Mouse (Mus musculus): ENCODE data around the gene Lrp8. TPM values are rescaled to one million over a fixed set of nuclear protein-coding genes. Genes with fewer than 3 reads are reported as not detected.

Lrp8 gene
- polyA plus RNA-seq, 1 experiment = 77.6 TPM

GRCm38 (mm10) chr4:107805491-107805890 is 3.4 kb downstream of the Lrp8 start:
- no peak for DNase-seq (ENCODE audit: extremely low spot score in 1 of 2, low spot score in 1 of 2)

DNA sequence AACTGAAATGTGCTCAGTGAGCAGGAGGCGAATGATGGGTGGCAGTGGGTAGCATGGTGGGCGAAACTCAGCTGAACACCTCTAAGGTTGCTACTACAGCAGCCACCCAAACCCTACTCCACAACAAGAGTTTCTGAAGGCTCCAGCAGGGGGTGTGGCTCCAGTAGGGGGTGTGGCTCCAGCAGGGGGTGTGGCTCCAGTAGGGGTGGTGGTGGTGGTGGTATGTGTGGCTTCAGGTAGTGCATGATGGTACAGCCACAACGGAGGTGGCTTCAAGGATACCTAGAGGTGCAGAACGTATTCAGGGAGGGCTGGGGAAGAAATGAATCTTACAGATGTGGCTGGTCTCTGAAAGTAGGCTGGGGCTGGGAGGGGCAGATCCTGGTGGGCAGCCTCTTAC is 5.7 kb downstream of the Lrp8 start:
- DNase-seq (ENCODE audit: extremely low spot score in 1 of 2, low spot score in 1 of 2) = no peak

DNA sequence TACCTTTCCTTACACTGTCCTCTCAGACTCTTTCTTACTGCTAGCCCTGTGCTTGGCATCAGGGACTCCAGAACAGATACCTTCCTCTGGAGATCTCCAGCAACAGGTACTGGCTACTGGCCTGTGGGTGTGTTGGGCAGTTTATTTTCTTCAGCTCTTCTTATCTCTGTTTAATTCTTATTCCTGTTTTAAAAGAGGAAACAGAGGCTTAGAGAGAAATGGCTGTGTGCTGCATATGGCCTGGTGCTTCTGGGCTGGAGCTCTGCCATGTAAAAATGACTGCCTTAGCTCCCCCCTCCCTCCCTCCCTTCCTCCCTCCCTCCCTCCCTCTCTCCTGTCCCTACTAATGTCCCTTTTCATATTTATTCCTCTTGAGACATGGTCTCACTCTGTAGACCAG is 6.6 kb downstream of the Lrp8 start:
- no peak for DNase-seq (ENCODE audit: extremely low spot score in 1 of 2, low spot score in 1 of 2)

- no peak for DNase-seq (ENCODE audit: extremely low spot score in 1 of 2, low spot score in 1 of 2)
Measured at GRCm38 (mm10) chr4:107811006-107811405, 8.9 kb downstream of the Lrp8 start.

- DNase-seq (ENCODE audit: extremely low spot score in 1 of 2, low spot score in 1 of 2) = no peak
Measured at GRCm38 (mm10) chr4:107811716-107812330, 9.8 kb downstream of the Lrp8 start.

DNA sequence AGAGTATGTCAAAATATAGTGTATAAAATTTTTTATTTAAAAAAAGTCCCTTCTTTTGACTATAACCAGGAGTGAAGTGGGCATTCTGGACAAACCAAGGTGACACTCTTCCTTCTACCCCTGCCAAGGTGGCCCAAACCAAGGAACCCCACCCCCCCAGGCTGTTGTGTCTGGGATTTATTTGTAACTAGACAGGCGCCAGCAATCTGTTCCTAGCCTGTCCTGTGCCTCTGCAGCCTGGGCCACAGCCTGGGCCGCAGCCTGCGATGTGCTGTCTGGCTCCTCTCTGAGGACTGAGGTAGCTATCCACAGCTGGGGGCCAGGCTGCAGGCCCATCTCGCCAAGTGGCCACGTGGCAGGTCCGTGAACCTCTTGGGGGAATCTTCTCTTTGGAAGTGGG is 10.3 kb downstream of the Lrp8 start:
- no peak for DNase-seq (ENCODE audit: extremely low spot score in 1 of 2, low spot score in 1 of 2)

DNA sequence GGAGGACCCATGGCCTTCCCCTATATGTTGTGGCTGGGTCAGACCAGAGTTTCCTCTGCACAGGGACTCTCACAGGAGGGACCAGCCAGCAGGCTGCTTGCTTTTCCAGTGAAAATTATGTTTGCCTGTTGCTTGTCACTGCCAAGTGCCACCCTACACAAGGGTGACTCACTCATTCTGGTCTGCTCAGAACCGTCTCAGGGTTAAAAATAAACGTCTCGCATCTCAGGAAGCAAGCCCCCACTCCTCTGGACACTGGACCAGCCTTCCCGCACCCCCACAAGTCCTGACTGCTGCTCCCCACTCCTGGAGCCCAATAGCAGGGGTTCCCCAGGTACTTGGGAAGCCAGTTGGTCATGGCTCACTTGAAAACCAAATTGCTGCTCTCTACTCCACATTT is 14.4 kb downstream of the Lrp8 start:
- DNase-seq (ENCODE audit: extremely low spot score in 1 of 2, low spot score in 1 of 2) = peak in 1 of 2 experiments; percentile 67

DNA sequence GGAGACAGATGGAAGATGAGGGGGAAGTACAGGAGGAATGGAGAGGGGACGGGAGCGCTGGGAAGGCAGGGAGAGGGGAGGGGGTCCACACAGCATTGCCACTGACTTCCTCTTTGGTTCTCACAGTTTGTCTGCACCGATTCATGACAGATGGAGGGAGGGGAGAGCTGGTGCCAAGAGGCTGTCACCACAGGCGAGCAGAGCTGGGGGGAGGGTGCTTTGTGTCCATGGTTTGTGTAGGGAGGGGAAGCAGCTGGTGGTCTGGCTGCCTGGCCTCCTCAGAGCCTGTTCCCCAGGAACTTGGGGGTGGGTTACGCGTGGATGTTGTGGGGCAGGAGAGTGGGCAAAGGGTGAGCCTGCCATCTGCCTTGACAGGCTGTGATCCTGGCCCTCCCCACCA is 15.4 kb downstream of the Lrp8 start:
- DNase-seq (ENCODE audit: extremely low spot score in 1 of 2, low spot score in 1 of 2) = peak in 1 of 2 experiments; percentile 47

DNA sequence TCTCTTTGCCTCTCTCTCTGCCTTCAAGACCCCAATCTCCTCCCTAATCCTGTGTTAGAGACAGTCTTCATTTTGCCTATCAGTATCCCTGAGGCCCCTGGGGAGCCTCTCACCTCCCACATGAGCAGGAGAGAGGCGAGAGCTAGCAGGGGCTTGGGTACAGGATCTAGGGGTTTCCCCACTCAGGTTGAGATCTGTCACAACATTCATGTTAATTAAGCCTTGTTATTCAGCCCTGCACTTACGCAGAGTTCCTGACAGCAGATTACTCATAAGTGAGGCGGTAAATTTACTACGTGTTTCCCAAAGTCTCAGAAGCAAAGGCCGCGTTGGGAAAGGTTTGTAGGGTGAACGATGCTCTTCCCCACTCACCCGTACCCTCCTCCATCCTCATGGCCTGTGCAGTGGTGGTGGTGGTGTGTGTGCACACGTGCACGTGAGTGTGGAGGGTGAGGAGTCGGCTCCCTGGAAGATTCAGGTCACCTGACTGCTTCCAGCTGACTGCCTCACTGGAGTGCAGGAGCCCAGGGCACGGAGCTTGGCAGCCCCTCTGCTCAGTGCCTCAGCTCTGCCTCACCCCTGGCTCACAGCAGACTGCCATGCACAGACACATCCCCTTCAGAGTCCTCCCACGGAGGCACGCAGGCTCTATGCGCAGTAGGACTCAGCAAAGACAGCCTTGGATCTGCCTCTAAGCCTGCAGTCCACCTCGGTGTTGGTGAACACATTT is 18.1 kb downstream of the Lrp8 start:
- peak in 1 of 2 experiments; percentile 69 for DNase-seq (ENCODE audit: extremely low spot score in 1 of 2, low spot score in 1 of 2)

GRCm38 (mm10) chr4:107820856-107821619 is 19.0 kb downstream of the Lrp8 start:
- DNase-seq (ENCODE audit: extremely low spot score in 1 of 2, low spot score in 1 of 2) = no peak

DNA sequence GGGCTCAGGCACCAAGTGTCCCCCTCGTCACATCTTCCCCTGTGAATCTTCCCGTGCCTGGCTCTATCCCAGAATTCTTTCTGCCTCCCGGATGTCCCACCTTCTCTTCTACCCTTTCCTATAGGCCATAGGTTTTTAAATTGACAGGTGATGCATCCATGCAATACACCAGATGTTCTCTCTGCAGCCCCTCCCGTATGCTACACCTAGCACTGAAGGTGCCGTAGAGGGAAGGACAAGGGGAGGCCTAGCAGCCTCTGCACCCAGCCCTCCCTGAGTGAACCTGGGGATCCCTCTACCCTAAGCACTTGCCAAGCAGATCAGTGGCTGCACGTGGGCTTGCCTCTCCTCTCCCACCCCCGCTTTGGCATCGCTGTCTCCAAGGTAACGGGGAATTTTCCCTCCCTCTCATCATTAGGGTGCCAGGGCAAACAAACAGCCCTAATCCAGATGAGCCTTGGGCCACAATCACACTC is 20.9 kb downstream of the Lrp8 start:
- DNase-seq (ENCODE audit: extremely low spot score in 1 of 2, low spot score in 1 of 2) = no peak

GRCm38 (mm10) chr4:107823511-107823910 is 21.4 kb downstream of the Lrp8 start:
- DNase-seq (ENCODE audit: extremely low spot score in 1 of 2, low spot score in 1 of 2) = no peak

DNA sequence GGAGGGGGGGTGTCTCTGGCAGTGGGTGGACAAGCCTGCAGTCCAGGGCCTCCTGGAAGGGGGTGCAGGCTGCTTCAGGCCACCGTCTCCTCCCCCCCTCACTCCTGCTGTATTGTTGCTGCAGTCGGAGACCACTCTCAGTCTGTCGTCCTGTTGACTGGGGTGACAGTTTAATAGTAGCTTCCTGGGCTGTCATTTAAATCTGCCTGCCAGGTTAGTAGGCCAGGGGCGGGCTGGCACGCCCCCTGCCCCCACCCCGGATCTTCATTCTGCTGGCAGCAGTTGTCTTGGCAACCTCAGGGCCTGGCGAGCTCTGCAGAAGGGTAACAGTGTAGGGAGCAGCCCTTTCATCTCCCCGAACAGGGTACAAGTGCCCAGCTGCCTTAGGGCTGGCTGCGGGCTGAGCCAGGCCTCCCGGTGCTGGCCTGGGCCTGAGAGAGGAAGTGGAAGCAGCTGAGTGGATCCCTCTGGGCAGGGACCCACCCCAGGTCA is 26.7 kb downstream of the Lrp8 start:
- DNase-seq (ENCODE audit: extremely low spot score in 1 of 2, low spot score in 1 of 2) = peak in 1 of 2 experiments; percentile 70

DNA sequence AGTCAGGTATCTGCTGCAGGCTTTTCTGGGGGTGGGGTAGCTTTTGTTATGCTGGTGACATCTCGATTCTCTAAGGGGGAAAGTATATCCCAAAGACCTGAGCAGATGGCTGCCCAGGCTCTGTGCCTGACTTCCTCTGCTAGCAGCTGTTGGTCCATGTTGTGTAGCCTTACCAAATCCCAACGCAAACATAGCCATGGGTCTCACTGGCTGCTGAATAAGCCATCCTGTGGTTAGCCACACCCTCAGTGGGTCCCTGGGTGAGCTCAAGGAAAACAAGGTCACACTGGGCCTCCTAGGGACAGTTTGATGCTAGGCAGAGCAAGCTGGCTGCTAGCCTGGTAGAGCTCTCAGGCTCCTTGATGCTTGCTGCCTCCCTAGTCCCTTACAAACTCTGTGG is 27.6 kb downstream of the Lrp8 start:
- no peak for DNase-seq (ENCODE audit: extremely low spot score in 1 of 2, low spot score in 1 of 2)

- peak in 1 of 2 experiments; percentile 80 for DNase-seq (ENCODE audit: extremely low spot score in 1 of 2, low spot score in 1 of 2)
Measured at GRCm38 (mm10) chr4:107830189-107830588, 28.1 kb downstream of the Lrp8 start.

- no peak for DNase-seq (ENCODE audit: extremely low spot score in 1 of 2, low spot score in 1 of 2)
Measured at GRCm38 (mm10) chr4:107830821-107831221, 28.8 kb downstream of the Lrp8 start.

GRCm38 (mm10) chr4:107831678-107832077 is 29.6 kb downstream of the Lrp8 start:
- no peak for DNase-seq (ENCODE audit: extremely low spot score in 1 of 2, low spot score in 1 of 2)

DNA sequence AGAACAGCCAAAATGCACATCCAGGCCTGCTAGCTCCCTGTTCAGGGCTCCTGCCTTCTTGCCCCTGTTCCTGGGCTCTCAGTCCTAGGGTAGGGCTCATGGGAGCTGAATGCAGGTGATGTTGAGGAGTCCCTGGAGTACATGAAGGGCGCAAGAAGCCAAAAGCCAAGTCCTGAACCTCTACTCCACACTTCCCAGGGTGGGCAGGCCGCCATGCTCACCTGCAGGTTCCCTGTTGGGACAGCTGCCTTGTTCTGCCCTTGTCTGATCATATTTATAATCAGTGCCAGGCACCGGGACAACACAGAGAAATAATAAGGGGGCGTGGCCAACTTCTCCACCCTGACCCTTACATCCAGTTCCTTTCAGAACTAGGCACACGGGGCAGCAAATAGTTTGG is 31.5 kb downstream of the Lrp8 start:
- DNase-seq (ENCODE audit: extremely low spot score in 1 of 2, low spot score in 1 of 2) = no peak

DNA sequence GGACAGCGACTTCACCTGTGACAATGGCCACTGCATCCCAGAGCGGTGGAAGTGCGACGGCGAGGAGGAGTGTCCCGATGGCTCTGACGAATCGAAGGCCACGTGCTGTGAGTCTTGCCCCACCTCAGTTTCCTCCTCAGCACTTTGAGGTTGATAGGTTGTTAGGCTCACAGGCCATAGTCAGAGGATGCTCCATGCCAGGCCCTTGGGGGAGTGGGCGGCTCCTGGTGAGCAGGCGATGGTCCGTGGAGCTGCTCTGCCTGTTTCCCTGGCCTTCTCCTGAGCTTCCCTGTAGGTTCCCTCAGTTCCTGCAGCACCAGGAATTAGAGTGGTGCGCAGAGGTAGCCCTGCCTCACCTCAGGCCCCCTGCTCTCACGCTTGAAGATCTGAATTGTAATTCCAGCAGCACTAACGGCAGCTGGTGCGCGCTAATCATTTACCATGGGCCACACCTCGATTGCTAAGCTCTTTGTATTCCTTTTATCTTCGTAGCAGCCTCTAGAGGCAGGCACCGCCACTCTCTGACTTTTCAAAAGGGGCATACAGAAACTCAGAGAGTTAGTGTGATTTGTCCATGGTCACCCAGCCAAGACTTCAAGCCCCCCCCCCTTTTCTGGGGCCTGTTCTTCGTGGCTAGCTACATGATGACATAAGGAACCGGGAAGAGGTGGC is 32.7 kb downstream of the Lrp8 start:
- DNase-seq (ENCODE audit: extremely low spot score in 1 of 2, low spot score in 1 of 2) = no peak

DNA sequence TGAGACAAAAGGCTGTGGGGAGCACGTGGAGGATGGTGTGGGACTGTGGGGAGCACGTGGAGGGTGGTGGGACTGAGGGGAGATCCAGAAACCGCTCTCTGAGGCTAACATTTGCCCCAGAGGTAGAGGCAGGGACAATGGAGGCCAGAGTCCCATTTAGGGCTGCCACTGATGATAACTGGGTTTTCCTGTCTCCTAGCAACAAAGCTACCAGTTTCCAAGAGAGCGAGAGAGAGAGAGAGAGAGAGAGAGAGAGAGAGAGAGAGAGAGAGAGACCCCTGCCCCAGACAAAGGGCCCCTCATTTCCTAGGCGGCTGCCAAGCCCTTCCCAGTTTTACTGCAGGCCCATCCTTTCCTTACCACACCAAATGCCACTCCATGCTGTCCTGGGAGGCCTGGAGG is 33.4 kb downstream of the Lrp8 start:
- DNase-seq (ENCODE audit: extremely low spot score in 1 of 2, low spot score in 1 of 2) = no peak

DNA sequence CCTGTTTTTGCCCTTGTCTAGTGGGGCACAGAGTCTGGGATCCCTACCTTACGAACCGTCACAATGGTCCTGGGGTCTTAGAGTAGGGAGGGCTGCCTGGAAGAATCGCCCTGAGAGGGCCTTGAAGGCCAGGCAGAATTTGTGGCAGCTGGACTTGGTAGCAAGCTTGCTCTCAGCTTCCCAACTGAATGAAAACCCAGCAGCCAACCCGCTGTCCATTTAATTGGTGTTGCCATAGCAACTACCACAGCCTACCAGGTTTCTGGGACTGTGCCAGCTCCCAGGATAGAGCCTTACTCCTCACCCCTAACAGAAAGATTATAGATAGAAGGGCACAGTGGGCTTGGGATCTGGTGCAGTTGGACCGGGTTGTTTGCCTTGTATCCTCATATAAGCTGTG is 34.7 kb downstream of the Lrp8 start:
- peak; percentile 64 to 77 for DNase-seq (ENCODE audit: extremely low spot score in 1 of 2, low spot score in 1 of 2)

Measured in frontal cortex, adult 2 months (tissue).